Mouse (Mus musculus) heart, adult 2 months (tissue): ENCODE data around the gene Fance. TPM values are rescaled to one million over a fixed set of nuclear protein-coding genes. Genes with fewer than 3 reads are reported as not detected.

Source experiments
- DNase-seq, 2 experiments: peaks; one replicate each; pipeline ENCODE4 v3.0.0; 2021
- H3K27ac ChIP-seq: fragments of 200-600 bp; 2 replicates; pipeline ENCODE4 v1.8.1; 2022
- H3K27me3 ChIP-seq: fragments of 200-500 bp; 2 replicates; pipeline ENCODE4 v1.6.1; 2012; ENCODE audit warnings: mild to moderate bottlenecking, low read length, inconsistent platforms, mixed read lengths; ENCODE audit not compliant: control insufficient read depth, insufficient read depth
- H3K36me3 ChIP-seq: fragments of 200-500 bp; 2 replicates; pipeline ENCODE4 v1.6.1; 2012; ENCODE audit warnings: low read length, inconsistent platforms; ENCODE audit not compliant: control insufficient read depth, insufficient read depth
- H3K4me1 ChIP-seq: fragments of 200-500 bp; 2 replicates; pipeline ENCODE4 v1.6.1; 2011; ENCODE audit warnings: low read length; ENCODE audit not compliant: control insufficient read depth, insufficient read depth
- H3K4me3 ChIP-seq: fragments of 200-600 bp; 2 replicates; pipeline ENCODE4 v1.8.1; 2022
- H3K79me2 ChIP-seq: fragments of 200-500 bp; replicated peaks from 2 replicates; pipeline ENCODE4 v1.6.1; 2012; ENCODE audit warnings: mild to moderate bottlenecking, inconsistent platforms, low read length, moderate library complexity, mixed read lengths; ENCODE audit not compliant: control insufficient read depth, insufficient read depth
- H3K9ac ChIP-seq: fragments of 200-500 bp; 2 replicates; pipeline ENCODE4 v1.6.1; 2012; ENCODE audit warnings: low read depth, mild to moderate bottlenecking, control low read depth, inconsistent platforms, low read length, mixed read lengths
- CTCF ChIP-seq: fragments of 200-600 bp; IDR thresholded peaks from 2 replicates; pipeline ENCODE4 v1.8.1; 2022; ENCODE audit warnings: antibody characterized with exemption, mild to moderate bottlenecking, moderate library complexity
- EP300 ChIP-seq: fragments of 200-500 bp; IDR thresholded peaks from 2 replicates; pipeline ENCODE4 v1.6.1; 2011; ENCODE audit warnings: low read depth, low read length, control low read depth; ENCODE audit not compliant: insufficient read depth
- POLR2A ChIP-seq: fragments of 200-500 bp; IDR thresholded peaks from 2 replicates; pipeline ENCODE4 v1.6.1; 2011; ENCODE audit warnings: mild to moderate bottlenecking, low read depth, low read length, control low read depth; ENCODE audit not compliant: insufficient read depth
- WGBS: fragments of 180-500 bp; shearing (Covaris S2); methylation state at CpG from one replicate; pipeline ENCODE4 v1.1.7; 2018; 5-methylcytosine and 5-hydroxymethylcytosine counted together
- intact Hi-C: fragments of 180-260 bp; cut with DNase I; formaldehyde crosslinking; loops from one replicate; pipeline ENCODE4 v1.15.1; 2025
- polyA plus RNA-seq: library from polyadenylated mRNA; depleted of rRNA; stranded (reverse); fragments of >200 nt; gene quantifications from 2 replicates; pipeline ENCODE4 v1.2.3, GENCODE M21; 2012
- total RNA-seq, 2 experiments: library from RNA; stranded (reverse); gene quantifications; 2 replicates each; pipeline ENCODE4 v1.2.3; 2021

Gene Fance
- total and polyA plus RNA-seq, 3 experiments, result 11.2 to 12.0 (median 11.8) TPM

DNA sequence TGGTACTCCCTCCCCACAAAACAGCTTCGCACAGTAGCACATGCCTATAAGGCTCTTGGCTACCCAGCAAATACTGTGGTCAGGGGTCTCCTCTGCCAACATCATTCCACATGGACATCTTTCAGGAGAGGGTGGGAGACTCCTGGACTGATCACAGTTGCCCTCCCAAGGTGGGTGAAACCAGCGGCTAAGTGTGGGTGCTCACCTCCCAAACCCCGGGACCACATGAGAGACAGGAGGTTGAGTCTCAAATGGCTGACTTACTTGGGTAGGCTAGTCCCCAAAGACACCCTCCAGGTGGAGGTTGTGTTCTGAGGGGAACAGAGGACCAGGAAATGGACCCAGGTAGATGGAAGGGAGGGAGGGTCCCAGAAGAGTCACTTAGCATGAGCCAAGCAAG is 31.4 kb downstream of the Fance start:
- Histone ChIP-seq H3K27ac (peak overlapping the region; percentile 17; the same call in 1 of the 2 replicates), H3K4me1 (peaks cover 6% of the 10 kb centered on the region), H3K79me2 (no peaks in the 10 kb centered on the region), H3K9ac (no peak overlapping the region), H3K36me3 (no peaks in the 10 kb centered on the region), H3K27me3 (no peaks in the 10 kb centered on the region), H3K4me3 (no peak overlapping the region)
- 72% methylated on average over 3 of the region's 3 CpGs for WGBS
- intact Hi-C loops, result no loop called here
- no peak for TF ChIP-seq POLR2A
- no peak for TF ChIP-seq CTCF
- no peak for TF ChIP-seq EP300
- no peak for DNase-seq

DNA sequence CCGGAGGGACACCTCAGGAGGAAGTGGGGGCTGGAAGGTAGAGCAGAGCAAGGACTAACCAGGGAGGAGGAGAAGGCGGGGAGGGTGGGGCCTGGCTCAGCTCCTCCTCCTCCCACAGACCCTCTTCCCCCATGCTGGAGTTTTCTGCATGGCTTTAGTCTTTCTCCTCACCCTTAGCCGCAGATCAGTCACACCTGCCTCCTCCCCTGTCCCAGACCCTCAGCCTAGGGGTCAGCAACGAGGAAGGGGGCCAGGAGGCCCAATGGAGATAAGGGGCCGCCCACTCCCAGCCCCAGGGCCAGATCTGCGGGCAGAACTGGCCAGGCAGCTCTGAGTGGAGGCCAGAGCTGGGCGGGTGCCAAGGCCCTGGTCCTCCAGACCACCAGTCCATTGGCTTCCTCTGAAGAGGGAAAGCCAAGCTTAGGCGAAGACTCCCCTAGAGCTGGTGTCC is 32.0 kb downstream of the Fance start:
- intact Hi-C loops, result no loop called here

DNA sequence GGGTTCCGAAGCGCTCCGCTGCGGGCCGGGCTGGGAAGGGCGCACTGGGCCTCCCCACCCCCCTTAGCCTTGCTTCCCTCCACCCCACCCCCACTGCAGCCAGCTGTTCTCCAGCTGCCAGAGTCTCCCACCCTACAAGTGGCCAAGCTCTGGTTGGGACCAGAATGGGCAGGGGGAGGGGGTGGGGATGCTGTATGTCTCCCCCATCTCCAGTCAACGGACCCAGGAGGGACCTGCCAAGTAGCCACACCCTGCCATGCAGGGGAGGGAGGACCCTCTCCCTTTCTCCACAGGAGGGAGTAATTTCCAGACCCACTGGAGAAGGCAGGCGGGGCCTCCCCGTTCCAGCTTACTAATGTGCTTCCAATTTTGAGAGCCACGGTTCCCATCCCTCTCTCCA is 32.6 kb downstream of the Fance start:
- peak overlapping the region; percentile 53 for H3K27ac ChIP-seq
- H3K4me1 ChIP-seq, result peaks cover 6% of the 10 kb centered on the region
- H3K36me3 ChIP-seq, result no peaks in the 10 kb centered on the region
- DNase-seq, result peak; percentile 51 to 61
- 31% methylated on average over 10 of the region's 10 CpGs for WGBS
- no peaks in the 10 kb centered on the region for H3K27me3 ChIP-seq
- intact Hi-C loops, result no loop called here
- H3K4me3 ChIP-seq, result no peak overlapping the region
- TF ChIP-seq CTCF (peak; percentile 20), POLR2A (no peak), EP300 (no peak)
- H3K79me2 ChIP-seq, result no peaks in the 10 kb centered on the region
- H3K9ac ChIP-seq, result no peak overlapping the region; the same call in 1 of the 2 replicates

More for the DNA sequence above, 32.0 kb downstream of the Fance start:
- no peak overlapping the region; the same call in 1 of the 2 replicates for H3K9ac ChIP-seq
- H3K4me1 ChIP-seq, result peaks cover 6% of the 10 kb centered on the region
- H3K27ac ChIP-seq, result peak overlapping the region; percentile 53
- 32% methylated on average over 8 of the region's 8 CpGs for WGBS
- peak in 1 of 2 experiments; percentile 23 for DNase-seq
- TF ChIP-seq POLR2A (no peak), EP300 (no peak), CTCF (no peak)
- H3K79me2 ChIP-seq, result no peaks in the 10 kb centered on the region
- no peak overlapping the region; the same call in 1 of the 2 replicates for H3K4me3 ChIP-seq
- no peaks in the 10 kb centered on the region for H3K27me3 ChIP-seq
- H3K36me3 ChIP-seq, result no peaks in the 10 kb centered on the region

DNA sequence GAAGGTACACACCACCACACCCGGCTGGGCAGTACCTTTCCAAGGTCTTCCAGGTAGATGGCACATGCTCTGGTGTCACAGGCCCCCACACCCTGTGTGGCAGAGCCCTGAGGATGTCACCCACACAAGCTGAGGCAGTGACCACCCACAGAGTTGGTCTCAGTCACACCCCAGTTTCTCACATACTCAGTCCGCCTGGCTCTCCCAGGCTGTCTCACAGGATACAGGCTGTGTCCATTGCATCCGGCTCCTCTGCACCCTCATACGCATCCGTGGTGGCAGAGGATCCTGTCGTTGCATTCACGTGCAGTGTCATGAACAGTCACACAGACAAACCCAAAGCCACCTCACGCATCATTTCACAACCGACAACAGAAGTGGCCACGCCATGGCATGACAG is 34.0 kb downstream of the Fance start:
- TF ChIP-seq CTCF, result no peak
- TF ChIP-seq EP300, result no peak
- no peak for TF ChIP-seq POLR2A
- intact Hi-C loops, result no loop called here
- WGBS, result 79% methylated on average over 10 of the region's 10 CpGs
- peaks cover 2% of the 10 kb centered on the region for H3K4me1 ChIP-seq
- no peak overlapping the region for H3K9ac ChIP-seq
- H3K4me3 ChIP-seq, result no peak overlapping the region
- H3K79me2 ChIP-seq, result no peaks in the 10 kb centered on the region
- H3K27me3 ChIP-seq, result no peaks in the 10 kb centered on the region
- no peak overlapping the region for H3K27ac ChIP-seq
- no peak for DNase-seq
- H3K36me3 ChIP-seq, result no peaks in the 10 kb centered on the region

DNA sequence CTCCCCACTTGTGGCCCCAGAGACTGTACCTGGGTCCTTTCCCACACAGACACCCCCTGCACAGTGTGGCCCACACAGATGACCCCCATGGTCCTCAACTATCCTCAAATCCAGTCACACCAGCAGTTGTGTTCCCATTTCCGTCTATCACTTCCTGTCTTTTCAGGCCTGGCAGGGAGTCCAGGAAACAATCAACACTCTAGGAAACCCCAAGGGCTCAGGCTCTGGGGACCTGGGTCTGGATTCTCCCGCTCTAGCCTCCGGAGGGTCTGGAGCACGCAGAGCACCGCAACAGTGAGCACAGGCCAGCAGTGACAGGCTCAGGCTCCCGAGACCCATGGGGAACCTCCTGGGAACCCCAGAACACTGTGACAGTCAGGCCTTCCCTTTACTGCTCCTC is 34.9 kb downstream of the Fance start:
- TF ChIP-seq CTCF (no peak), POLR2A (no peak), EP300 (no peak)
- H3K27ac ChIP-seq, result no peak overlapping the region
- peak in 1 of 2 experiments; percentile 32 for DNase-seq
- H3K9ac ChIP-seq, result peak overlapping the region; percentile 24; the same call in 1 of the 2 replicates
- intact Hi-C loops, result no loop called here
- H3K36me3 ChIP-seq, result no peaks in the 10 kb centered on the region
- H3K4me1 ChIP-seq, result peaks cover 2% of the 10 kb centered on the region
- no peak overlapping the region for H3K4me3 ChIP-seq
- WGBS, result 31% methylated on average over 6 of the region's 6 CpGs
- no peaks in the 10 kb centered on the region for H3K27me3 ChIP-seq
- no peaks in the 10 kb centered on the region for H3K79me2 ChIP-seq

DNA sequence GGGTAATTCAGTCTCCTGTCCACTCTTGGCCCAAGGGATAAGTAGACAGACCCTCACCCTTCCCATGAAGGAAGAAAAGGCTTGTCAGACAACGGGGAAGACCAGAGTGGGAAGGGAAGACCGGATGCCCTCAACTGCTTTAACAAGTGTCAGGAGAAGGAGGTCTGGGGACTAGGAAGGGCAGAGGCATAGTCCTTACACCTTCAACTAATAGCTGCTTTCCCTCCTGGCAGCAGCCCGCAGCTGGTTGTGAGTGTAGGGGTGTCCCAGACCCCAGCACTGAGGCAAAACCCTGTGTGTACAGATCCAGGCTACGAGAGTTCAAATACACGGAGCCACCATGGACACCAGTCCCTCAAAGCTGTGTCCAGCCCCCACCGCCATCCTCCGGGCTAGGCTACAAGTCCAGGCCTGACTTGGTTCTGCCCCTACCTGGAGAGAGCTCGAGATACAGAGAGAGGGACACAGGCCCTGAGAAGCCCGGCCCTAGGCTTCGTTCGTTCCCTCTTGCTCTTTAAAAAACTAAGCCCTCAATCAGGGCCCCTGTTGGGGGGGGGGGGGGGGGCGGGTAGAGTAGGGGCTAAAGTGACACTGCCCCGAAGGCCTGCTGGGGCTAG is 36.1 kb downstream of the Fance start:
- Histone ChIP-seq H3K4me1 (peaks cover 2% of the 10 kb centered on the region), H3K79me2 (no peaks in the 10 kb centered on the region), H3K27ac (peak overlapping the region; percentile 86), H3K36me3 (no peaks in the 10 kb centered on the region), H3K27me3 (no peaks in the 10 kb centered on the region), H3K9ac (peak overlapping the region; percentile 90), H3K4me3 (peak overlapping the region; percentile 58)
- 37% methylated on average over 13 of the region's 13 CpGs for WGBS
- no peak for DNase-seq
- TF ChIP-seq EP300 (no peak), POLR2A (no peak), CTCF (no peak)
- intact Hi-C loops, result no loop called here
